Mouse (Mus musculus) heart, embryonic 13.5 days (tissue): ENCODE results near the gene Rpl23a. TPM values are rescaled to one million over a fixed set of nuclear protein-coding genes. Genes with fewer than 3 reads are reported as not detected.

ENCODE experiments used
- ATAC-seq: fragments of 200-750 bp; cut with Nextera tagmentation; 2 replicates; pipeline ENCODE4 v1.8.0; 2017; ENCODE audit warnings: moderate TSS enrichment; ENCODE audit not compliant: insufficient number of reproducible peaks, low FRiP score, low TSS enrichment; ENCODE audit errors: extremely low read depth
- H3K27ac ChIP-seq: fragments of 300-500 bp; sonication (generic); replicated peaks from 2 replicates; pipeline ENCODE4 v1.5.1; 2015; ENCODE audit warnings: moderate library complexity, mild to moderate bottlenecking, inconsistent platforms
- H3K27me3 ChIP-seq: fragments of 300-500 bp; sonication (generic); replicated peaks from 2 replicates; pipeline ENCODE4 v1.6.1; 2015; ENCODE audit warnings: mild to moderate bottlenecking, inconsistent platforms
- H3K36me3 ChIP-seq: fragments of 300-500 bp; sonication (generic); 2 replicates; pipeline ENCODE4 v1.6.1; 2015; ENCODE audit warnings: mild to moderate bottlenecking, inconsistent platforms
- H3K4me1 ChIP-seq: fragments of 300-500 bp; sonication (generic); 2 replicates; pipeline ENCODE4 v1.6.1; 2015; ENCODE audit warnings: inconsistent platforms
- H3K4me2 ChIP-seq: fragments of 300-500 bp; sonication (generic); 2 replicates; pipeline ENCODE4 v1.6.1; 2015; ENCODE audit warnings: inconsistent platforms, mild to moderate bottlenecking, moderate library complexity
- H3K4me3 ChIP-seq: fragments of 300-500 bp; sonication (generic); 2 replicates; pipeline ENCODE4 v1.5.1; 2015; ENCODE audit warnings: moderate library complexity, mild to moderate bottlenecking, inconsistent platforms
- H3K9ac ChIP-seq: fragments of 300-500 bp; sonication (generic); 2 replicates; pipeline ENCODE4 v1.6.1; 2015; ENCODE audit warnings: inconsistent platforms, mild to moderate bottlenecking, moderate library complexity
- H3K9me3 ChIP-seq: fragments of 300-500 bp; sonication (generic); 2 replicates; pipeline ENCODE4 v1.6.1; 2016; ENCODE audit warnings: inconsistent platforms
- WGBS: fragments of 180-500 bp; shearing (Covaris S2); methylation state at CpG from one replicate; pipeline ENCODE4 v1.1.7; 2015; ENCODE audit warnings: mixed read lengths; 5-methylcytosine and 5-hydroxymethylcytosine counted together
- polyA plus RNA-seq: library from polyadenylated mRNA; unstranded; fragments of >200 nt; fragmentation: Nextera tagmentation; extraction: Ambion mirVana; gene quantifications from 2 replicates; pipeline ENCODE4 v1.2.1, GENCODE M21; 2015

Gene Rpl23a
- polyA plus RNA-seq, 1 experiment from 2014 or later, result 833 TPM

DNA sequence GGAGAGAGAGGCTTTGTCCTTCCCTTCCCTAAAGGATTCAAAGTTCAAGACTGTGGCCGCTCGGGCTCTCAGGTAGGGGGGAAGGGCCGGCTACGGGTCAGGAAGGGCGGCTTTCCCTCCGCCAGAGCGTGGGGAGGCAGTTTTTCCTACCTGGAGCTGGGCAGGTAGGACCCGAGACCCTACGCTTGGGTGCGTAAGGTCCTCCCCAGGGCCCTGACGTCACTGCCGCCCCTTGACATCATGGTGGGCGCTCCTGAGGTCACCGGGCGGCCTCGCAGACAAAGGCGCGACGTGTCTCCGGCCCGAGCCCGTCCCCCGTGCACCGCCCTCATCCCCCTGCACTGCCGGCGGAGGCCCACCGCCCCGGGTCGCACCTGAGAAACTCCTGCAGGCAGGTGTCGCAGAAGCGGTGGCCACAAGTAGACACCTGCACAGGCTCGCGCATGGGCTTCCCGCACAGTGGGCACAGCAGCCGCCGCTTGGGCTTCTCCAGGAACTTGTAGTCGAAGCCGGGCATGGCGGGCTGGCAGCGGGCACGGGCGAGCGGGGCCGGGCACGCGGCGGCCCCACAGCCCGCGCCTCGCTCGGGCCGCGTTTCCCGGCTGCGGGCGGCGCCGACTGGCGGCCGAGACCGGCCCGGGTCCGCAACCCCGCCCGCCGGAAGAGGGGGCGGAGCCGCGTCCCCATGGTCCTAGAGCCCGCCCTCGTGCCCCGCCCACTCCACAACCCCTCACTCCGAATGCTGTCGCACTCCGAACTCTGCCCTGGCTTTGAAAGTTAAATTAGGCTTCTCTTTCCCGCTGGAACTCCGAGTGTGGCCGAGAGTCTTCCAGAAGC is 18.2 kb downstream of the Rpl23a start, which contains the start of gene Traf4:
Traf4 (minus strand) TSS at position 666 of the 837 bp plus-strand sequence.
- Histone ChIP-seq H3K4me1 (peaks cover 39% of the 10 kb centered on the region), H3K27ac (peak within 1 kb of the TSS; percentile 96), H3K4me2 (peak within 1 kb of the TSS; percentile 80), H3K9me3 (no peaks in the 10 kb centered on the region), H3K36me3 (peaks cover 24% of the 10 kb centered on the region), H3K27me3 (no peaks in the 10 kb centered on the region), H3K4me3 (peak within 1 kb of the TSS; percentile 84), H3K9ac (peak within 1 kb of the TSS; percentile 94)
- WGBS, result 0% methylated on average over 76 of the region's 78 CpGs
- peak; percentile 83 for ATAC-seq

DNA sequence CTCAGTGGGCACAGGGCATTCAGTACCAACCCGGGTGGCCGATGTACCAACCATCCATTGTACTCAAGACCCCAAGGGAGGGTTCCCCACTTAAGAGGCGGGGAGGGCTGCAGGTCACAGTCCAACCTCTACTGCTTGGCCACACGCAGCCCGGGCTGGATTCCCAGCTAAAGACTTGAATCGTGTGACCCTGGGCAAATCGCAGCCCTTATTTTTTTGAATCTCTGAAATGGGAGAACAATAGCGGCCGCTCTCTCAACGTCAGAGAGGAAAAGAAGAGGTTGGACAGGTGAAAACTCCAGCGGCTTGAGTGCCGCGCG is 18.8 kb downstream of the Rpl23a start:
- Histone ChIP-seq H3K27ac (peak overlapping the region; percentile 96), H3K4me2 (peak overlapping the region; percentile 80), H3K4me1 (peaks cover 41% of the 10 kb centered on the region), H3K4me3 (peak overlapping the region; percentile 84), H3K27me3 (no peaks in the 10 kb centered on the region), H3K9ac (peak overlapping the region; percentile 94), H3K36me3 (peaks cover 30% of the 10 kb centered on the region), H3K9me3 (no peaks in the 10 kb centered on the region)
- under 1% methylated on average over 14 of the region's 14 CpGs for WGBS
- no peak for ATAC-seq

DNA sequence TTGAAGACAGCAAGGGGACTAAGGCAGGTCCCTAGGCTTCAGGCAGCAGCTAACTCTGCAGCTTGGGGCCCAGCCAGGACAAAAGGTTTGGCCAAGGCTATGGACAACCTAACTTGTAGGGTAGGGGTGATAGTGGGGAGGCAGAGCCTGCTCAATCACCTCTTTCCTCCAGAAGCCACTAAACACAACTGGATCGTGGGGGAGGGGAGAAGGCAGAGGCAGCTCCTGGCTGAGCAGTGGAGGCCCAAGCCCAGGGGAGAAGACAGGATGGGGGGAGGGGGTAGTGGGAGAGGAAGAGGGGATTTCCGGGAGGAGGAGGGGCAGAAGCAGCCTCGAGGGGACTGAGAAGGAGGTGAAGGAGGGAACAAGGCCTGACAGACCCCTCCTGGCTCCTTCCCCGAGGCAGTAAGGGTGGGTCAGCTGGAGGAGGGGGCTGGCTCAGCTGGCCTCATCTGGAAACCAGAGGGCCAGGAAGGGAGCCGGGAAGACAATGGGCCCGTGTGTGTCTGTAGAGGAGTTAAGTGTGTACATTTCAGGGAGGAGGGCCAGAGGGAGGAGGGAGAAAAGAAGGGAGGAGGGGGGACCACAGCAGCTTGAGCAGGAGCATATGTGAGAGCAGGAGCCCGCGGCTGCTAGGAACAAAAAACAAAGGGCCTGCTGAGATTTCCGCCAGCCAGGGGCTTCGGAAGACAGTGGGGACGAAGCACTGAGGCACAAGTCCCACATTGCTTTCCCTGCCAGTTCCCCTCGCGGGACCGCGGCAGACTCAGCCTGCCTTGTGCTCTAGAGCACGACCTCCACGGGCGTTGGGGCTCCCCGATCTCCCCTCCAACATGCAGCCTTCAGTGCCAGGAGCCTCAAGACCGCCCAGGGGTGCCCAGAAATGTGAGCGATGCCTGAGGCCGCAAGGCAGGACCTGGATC is 19.4 kb downstream of the Rpl23a start:
- H3K4me1 ChIP-seq, result peaks cover 45% of the 10 kb centered on the region
- peak overlapping the region; percentile 94 for H3K9ac ChIP-seq
- WGBS, result 1% methylated on average over 22 of the region's 22 CpGs
- peaks cover 36% of the 10 kb centered on the region for H3K36me3 ChIP-seq
- peak overlapping the region; percentile 84 for H3K4me3 ChIP-seq
- H3K27me3 ChIP-seq, result no peaks in the 10 kb centered on the region
- no peaks in the 10 kb centered on the region for H3K9me3 ChIP-seq
- H3K27ac ChIP-seq, result peak overlapping the region; percentile 96
- peak; percentile 15; the same call in 1 of the 2 replicates for ATAC-seq
- H3K4me2 ChIP-seq, result peak overlapping the region; percentile 80

DNA sequence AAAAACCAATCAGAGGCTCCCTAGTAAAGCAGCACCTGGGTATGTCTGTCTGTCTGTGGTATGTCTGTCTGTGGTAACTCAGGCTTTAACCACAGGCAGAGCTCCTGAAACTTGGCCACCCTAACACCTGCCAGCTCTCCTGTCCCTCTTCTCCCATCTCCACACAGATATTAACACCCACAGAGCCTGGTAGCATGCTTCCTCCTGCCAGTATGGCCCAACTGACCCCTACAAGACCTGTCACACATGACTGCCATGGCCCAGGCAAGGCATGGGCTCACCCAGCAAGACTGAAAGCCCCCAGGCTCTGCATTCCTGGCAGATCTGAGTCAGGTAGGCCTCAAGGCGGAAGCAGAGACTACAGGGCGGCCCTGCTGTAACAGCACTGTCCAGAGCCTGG is 20.3 kb downstream of the Rpl23a start:
- no peaks in the 10 kb centered on the region for H3K9me3 ChIP-seq
- H3K27ac ChIP-seq, result peak overlapping the region; percentile 96
- H3K4me2 ChIP-seq, result peak overlapping the region; percentile 80
- peaks cover 45% of the 10 kb centered on the region for H3K36me3 ChIP-seq
- WGBS, result 74% methylated on average over 2 of the region's 2 CpGs
- H3K4me1 ChIP-seq, result peaks cover 45% of the 10 kb centered on the region
- H3K9ac ChIP-seq, result peak overlapping the region; percentile 94
- ATAC-seq, result no peak
- H3K27me3 ChIP-seq, result no peaks in the 10 kb centered on the region
- peak overlapping the region; percentile 84 for H3K4me3 ChIP-seq

DNA sequence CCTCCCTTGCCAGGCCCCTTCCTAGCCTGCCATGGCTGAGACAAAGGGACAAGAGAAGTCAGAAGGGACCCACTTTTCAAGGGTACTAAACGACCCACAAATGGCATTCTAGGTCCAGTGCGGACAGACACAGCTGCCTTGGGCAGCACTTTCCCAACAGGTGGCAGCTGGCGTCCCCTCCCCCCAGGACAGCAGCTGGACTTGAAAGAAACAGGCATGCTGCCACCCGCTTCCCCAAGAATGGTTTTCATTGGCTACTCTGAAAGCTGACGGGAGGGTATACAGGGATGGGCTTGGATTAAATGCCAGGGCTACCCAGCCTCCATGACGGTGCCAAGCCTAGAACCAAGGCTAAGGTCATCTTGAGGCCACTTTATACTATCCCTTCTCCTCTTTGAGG is 20.9 kb downstream of the Rpl23a start:
- peak overlapping the region; percentile 84 for H3K4me3 ChIP-seq
- 68% methylated on average over 6 of the region's 6 CpGs for WGBS
- H3K9me3 ChIP-seq, result no peaks in the 10 kb centered on the region
- H3K27me3 ChIP-seq, result no peaks in the 10 kb centered on the region
- peaks cover 50% of the 10 kb centered on the region for H3K36me3 ChIP-seq
- H3K27ac ChIP-seq, result peak overlapping the region; percentile 96
- no peak for ATAC-seq
- peaks cover 45% of the 10 kb centered on the region for H3K4me1 ChIP-seq
- H3K4me2 ChIP-seq, result peak overlapping the region; percentile 80
- peak overlapping the region; percentile 94 for H3K9ac ChIP-seq

DNA sequence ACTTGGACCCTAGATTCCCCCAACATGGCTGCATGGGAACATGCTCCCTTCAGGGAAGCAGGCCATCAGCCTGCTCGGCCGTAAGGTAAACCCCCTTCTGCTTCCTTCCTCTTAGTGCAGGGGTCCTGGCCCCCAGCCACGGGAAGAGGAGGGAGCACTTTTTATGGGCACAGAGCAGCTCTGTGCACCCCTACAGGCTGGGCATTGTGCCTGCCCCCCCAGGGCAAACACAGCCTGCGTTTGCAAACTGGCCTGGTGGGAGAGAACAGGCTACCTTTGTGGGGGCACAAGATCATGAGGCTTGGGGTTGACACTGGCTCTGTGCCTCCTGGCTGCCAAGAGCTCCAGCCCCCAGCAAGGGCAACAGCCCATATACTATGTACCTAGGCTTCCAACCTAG is 21.4 kb downstream of the Rpl23a start:
- peak overlapping the region; percentile 17 for H3K9ac ChIP-seq
- no peaks in the 10 kb centered on the region for H3K9me3 ChIP-seq
- H3K4me1 ChIP-seq, result peaks cover 45% of the 10 kb centered on the region
- H3K27ac ChIP-seq, result peak overlapping the region; percentile 96; the same call in 1 of the 2 replicates
- H3K4me3 ChIP-seq, result peak overlapping the region; percentile 84; the same call in 1 of the 2 replicates
- 74% methylated on average over 4 of the region's 4 CpGs for WGBS
- peaks cover 55% of the 10 kb centered on the region for H3K36me3 ChIP-seq
- no peak for ATAC-seq
- no peaks in the 10 kb centered on the region for H3K27me3 ChIP-seq
- peak overlapping the region; percentile 80 for H3K4me2 ChIP-seq

DNA sequence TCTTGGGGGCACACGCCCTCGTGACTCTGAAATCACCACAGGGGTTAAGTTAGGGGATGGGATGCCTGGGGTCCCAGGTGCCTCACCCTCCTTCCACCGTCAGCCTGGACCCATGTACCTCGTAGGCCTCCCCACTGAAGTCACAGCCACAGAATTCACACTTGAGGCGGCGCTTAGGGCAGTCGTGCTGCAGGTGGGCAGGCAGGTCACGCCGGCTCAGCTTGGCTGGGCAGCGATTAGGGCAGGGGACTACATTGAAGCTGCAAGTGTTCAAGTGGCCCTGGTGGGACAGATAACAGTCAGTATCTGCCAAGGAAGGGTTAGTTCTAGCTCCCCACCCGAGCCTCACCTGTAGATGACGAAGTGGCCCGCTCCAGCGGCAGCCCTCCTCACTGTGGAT is 22.2 kb downstream of the Rpl23a start:
- Histone ChIP-seq H3K27ac (0 out of 2 replicates have a peak overlapping the region, but pooled peaks have one; percentile 15), H3K36me3 (peaks cover 63% of the 10 kb centered on the region), H3K9me3 (no peaks in the 10 kb centered on the region), H3K4me1 (peaks cover 37% of the 10 kb centered on the region), H3K4me2 (no peak overlapping the region), H3K27me3 (no peaks in the 10 kb centered on the region), H3K9ac (peak overlapping the region; percentile 37; the same call in 1 of the 2 replicates), H3K4me3 (no peak overlapping the region)
- no peak for ATAC-seq
- WGBS, result 88% methylated on average over 14 of the region's 14 CpGs

DNA sequence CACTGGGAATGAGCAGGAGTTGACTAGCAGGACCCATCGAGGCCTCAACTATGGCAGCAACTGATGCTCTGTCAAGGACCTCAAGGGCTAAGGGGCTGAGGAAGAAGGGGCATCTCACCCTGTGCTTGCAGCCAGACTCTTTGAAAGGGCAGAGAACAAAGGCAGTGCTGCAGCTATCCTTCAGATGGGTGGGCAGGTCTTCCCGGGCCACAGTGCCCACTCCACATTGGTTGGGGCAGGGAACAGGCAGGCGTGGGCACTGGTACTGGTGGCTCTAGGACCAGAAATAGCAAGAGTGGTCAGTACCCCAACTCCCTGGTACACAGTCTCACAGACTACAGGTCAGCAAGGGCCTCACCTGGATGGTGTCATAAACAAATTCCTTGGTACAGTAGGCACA is 22.7 kb downstream of the Rpl23a start:
- Histone ChIP-seq H3K4me2 (no peak overlapping the region), H3K27ac (no peak overlapping the region), H3K4me1 (peaks cover 32% of the 10 kb centered on the region), H3K36me3 (peaks cover 68% of the 10 kb centered on the region), H3K9ac (no peak overlapping the region), H3K4me3 (no peak overlapping the region), H3K27me3 (no peaks in the 10 kb centered on the region), H3K9me3 (no peaks in the 10 kb centered on the region)
- WGBS, result 86% methylated on average over 3 of the region's 3 CpGs
- ATAC-seq, result no peak

DNA sequence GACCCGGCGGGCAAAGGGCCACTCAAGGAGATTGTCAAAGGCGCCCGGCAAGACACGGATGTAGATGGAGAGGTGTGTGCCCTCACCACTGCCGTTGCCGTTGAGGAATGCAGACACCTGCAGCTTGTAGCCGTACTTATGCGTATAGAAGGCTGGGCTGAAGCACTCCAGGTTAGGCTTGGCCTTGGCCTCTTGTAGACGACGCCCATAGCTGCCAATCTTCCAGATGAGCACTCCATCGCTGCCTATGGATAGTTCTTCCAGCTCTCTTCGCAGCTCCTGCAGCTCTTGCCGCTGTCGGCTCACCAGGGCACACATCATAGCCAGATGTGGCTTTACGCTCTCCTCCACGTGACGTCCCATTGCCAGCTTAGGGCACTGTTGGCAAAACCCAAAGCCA is 23.2 kb downstream of the Rpl23a start:
- Histone ChIP-seq H3K4me2 (no peak overlapping the region), H3K36me3 (peaks cover 73% of the 10 kb centered on the region), H3K9me3 (no peaks in the 10 kb centered on the region), H3K27ac (no peak overlapping the region), H3K4me3 (no peak overlapping the region), H3K4me1 (peaks cover 31% of the 10 kb centered on the region), H3K9ac (no peak overlapping the region), H3K27me3 (no peaks in the 10 kb centered on the region)
- WGBS, result 83% methylated on average over 18 of the region's 18 CpGs
- ATAC-seq, result no peak

DNA sequence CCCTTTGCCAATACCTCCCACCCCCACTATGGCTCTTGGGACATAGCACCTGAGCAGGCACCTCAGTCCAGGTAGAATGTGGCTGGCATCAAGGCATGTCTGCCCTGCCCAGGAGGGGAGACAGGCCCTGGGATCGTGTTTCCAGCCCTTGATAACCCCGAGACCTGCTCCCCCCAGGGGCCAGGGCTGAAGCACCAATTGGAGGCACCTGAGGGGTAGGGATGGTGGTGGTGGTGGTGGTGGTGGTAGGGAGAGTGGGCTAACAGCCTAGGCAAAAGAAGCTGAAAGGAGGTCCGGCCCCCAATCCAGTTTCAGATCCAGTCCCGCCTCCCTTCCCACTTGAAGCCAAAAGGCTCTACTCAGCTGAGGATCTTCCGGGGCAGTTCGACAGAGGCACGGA is 23.8 kb downstream of the Rpl23a start:
- Histone ChIP-seq H3K36me3 (peaks cover 80% of the 10 kb centered on the region), H3K27ac (no peak overlapping the region), H3K4me2 (no peak overlapping the region), H3K9ac (no peak overlapping the region), H3K4me3 (no peak overlapping the region), H3K9me3 (no peaks in the 10 kb centered on the region), H3K4me1 (peaks cover 31% of the 10 kb centered on the region), H3K27me3 (no peaks in the 10 kb centered on the region)
- ATAC-seq, result no peak
- 69% methylated on average over 7 of the region's 7 CpGs for WGBS

DNA sequence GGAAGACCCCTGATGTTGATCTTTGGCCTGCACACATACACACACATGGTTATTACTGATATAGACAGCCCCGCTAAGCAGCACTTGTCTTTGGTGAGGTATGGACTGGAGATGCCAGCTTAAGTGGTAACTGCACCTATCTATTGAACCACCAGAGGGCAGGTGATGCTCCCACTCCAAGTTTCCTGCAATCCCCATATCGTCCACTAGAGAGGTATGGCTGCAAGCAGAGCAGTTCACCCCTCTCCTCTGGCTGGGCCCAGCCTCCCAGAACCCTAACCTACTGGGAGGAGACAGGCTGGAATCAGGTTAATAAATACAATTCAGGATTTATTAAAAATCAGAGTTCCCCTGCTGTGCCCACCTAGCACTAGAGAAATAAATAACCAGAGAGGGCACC is 24.3 kb downstream of the Rpl23a start:
- Histone ChIP-seq H3K4me3 (no peak overlapping the region), H3K4me2 (no peak overlapping the region), H3K9ac (no peak overlapping the region; the same call in 1 of the 2 replicates), H3K9me3 (no peaks in the 10 kb centered on the region), H3K36me3 (peaks cover 84% of the 10 kb centered on the region), H3K4me1 (peaks cover 30% of the 10 kb centered on the region), H3K27ac (no peak overlapping the region), H3K27me3 (no peaks in the 10 kb centered on the region)
- WGBS, result 18% methylated on average over 2 of the region's 2 CpGs
- ATAC-seq, result no peak
